Mouse (Mus musculus) forebrain, embryonic 11.5 days (tissue): ENCODE data around the gene 2010111I01Rik. TPM values are rescaled to one million over a fixed set of nuclear protein-coding genes. Genes with fewer than 3 reads are reported as not detected.

Source experiments
- ATAC-seq: fragments of 200-750 bp; cut with Nextera tagmentation; replicated peaks from 2 replicates; pipeline ENCODE4 v1.8.0; 2017; ENCODE audit warnings: moderate TSS enrichment; ENCODE audit not compliant: low FRiP score
- DNase-seq: peaks from one replicate; pipeline ENCODE4 v3.0.0-alpha.2; 2017; ENCODE audit warnings: low spot score
- H3K27ac ChIP-seq: fragments of 300-500 bp; sonication (generic); 2 replicates; pipeline ENCODE4 v1.5.1; 2014; ENCODE audit warnings: low read depth, low read length
- H3K27me3 ChIP-seq: fragments of 300-500 bp; sonication (generic); 2 replicates; pipeline ENCODE4 v1.6.1; 2014; ENCODE audit warnings: mild to moderate bottlenecking, low read length, mixed read lengths; ENCODE audit not compliant: control insufficient read depth, insufficient read depth
- H3K36me3 ChIP-seq: fragments of 300-500 bp; sonication (generic); 2 replicates; pipeline ENCODE4 v1.6.1; 2014; ENCODE audit warnings: mild to moderate bottlenecking, low read length, moderate library complexity, mixed read lengths; ENCODE audit not compliant: control insufficient read depth, insufficient read depth
- H3K4me1 ChIP-seq: fragments of 300-500 bp; sonication (generic); replicated peaks from 2 replicates; pipeline ENCODE4 v1.6.1; 2014; ENCODE audit warnings: low read length, mixed read lengths; ENCODE audit not compliant: control insufficient read depth, insufficient read depth
- H3K4me2 ChIP-seq: fragments of 300-500 bp; sonication (generic); 2 replicates; pipeline ENCODE4 v1.6.1; 2014; ENCODE audit warnings: low read depth, mild to moderate bottlenecking, low read length, moderate library complexity, mixed read lengths; ENCODE audit not compliant: severe bottlenecking
- H3K4me3 ChIP-seq: fragments of 300-500 bp; sonication (generic); 2 replicates; pipeline ENCODE4 v1.5.1; 2014; ENCODE audit warnings: low read depth, low read length
- H3K9ac ChIP-seq: fragments of 300-500 bp; sonication (generic); 2 replicates; pipeline ENCODE4 v1.6.1; 2014; ENCODE audit warnings: low read length
- H3K9me3 ChIP-seq: fragments of 300-500 bp; sonication (generic); 2 replicates; pipeline ENCODE4 v1.6.1; 2016; ENCODE audit warnings: low read length, mixed read lengths; ENCODE audit not compliant: control insufficient read depth
- WGBS: fragments of 180-500 bp; shearing (Covaris S2); extraction: QIAGEN DNeasy Blood & Tissue Kit; methylation state at CpG from one replicate; pipeline ENCODE4 v1.1.7; 2014; 5-methylcytosine and 5-hydroxymethylcytosine counted together
- polyA plus RNA-seq: library from polyadenylated mRNA; unstranded; fragments of >200 nt; fragmentation: Nextera tagmentation; extraction: Ambion mirVana; gene quantifications from 2 replicates; pipeline ENCODE4 v1.2.1, GENCODE M21; 2014

Gene 2010111I01Rik
- polyA plus RNA-seq, 1 experiment from 2014 or later = 38.9 TPM

DNA sequence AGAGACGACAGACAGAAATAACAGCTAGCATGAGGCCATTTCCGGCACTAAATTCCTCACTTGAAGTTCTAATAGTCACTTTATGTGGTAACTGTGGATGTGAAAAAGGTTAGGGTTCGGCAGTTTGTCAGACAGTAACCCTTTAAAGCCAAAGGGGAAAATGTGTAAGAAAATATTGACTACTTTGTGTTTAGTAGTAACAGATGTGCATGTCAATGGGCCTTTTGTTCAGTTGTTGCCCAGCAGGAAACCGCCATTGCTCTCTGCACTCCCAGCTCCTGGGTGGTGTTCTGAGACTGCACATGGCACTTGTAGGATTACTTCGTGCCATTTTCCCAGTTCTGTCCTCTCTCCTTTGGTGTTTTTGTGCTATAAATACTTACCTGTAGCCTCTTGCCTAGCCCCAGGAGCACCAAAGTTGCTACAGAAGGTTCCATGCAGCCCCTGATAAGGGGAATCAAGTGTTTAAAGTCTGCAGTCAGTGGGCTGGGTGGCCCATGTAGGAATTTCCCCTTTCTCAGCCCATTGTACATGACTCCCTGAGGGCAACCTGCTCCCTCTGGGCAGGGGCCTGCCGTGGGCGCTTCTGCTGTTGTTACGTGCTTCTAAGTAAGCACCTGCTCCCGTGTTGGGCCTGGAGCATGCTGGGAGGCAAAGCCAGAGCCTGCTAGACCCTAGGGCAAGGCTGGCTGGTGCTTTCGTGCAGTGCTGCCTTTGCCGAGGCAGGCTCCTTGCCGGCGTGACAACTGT lies 206.8 kb downstream of the 2010111I01Rik start:
- no peak overlapping the region for H3K4me3 ChIP-seq
- H3K4me1 ChIP-seq = peaks cover 6% of the 10 kb centered on the region; the same call in 1 of the 2 replicates
- 0 out of 2 replicates have a peak, but pooled peaks have one; percentile 46 for ATAC-seq
- no peak overlapping the region; the same call in 1 of the 2 replicates for H3K9ac ChIP-seq
- H3K27ac ChIP-seq = no peak overlapping the region
- no peaks in the 10 kb centered on the region for H3K36me3 ChIP-seq
- no peaks in the 10 kb centered on the region; the same call in 1 of the 2 replicates for H3K27me3 ChIP-seq
- 22% methylated on average over 13 of the region's 13 CpGs for WGBS
- no peak overlapping the region for H3K4me2 ChIP-seq
- H3K9me3 ChIP-seq = no peaks in the 10 kb centered on the region; the same call in 1 of the 2 replicates
- peak; percentile 55 for DNase-seq

DNA sequence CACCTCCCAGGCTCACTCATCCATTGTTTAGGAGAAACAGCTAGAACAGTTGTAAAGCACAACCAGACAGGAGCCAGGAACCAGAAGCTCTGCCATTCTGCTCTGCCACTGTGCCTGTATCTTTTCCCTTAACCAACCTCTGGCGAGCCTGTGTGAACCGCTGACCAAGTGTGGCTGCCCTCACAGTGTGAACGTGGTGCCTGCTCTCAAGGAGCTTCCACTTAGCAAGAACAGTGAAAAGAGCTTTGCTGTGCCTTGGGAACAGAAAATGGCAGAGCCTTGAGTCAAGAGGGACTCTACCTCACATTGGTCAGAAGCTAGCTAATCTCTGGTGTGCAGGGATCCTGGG lies 207.4 kb downstream of the 2010111I01Rik start:
- no peak overlapping the region for H3K27ac ChIP-seq

GRCm38 (mm10) chr13:63174252-63175020 lies 209.7 kb downstream of the 2010111I01Rik start:
- Histone ChIP-seq H3K9me3 (no peaks in the 10 kb centered on the region), H3K36me3 (no peaks in the 10 kb centered on the region), H3K4me2 (no peak overlapping the region), H3K27ac (no peak overlapping the region), H3K9ac (no peak overlapping the region), H3K4me3 (no peak overlapping the region), H3K4me1 (peaks cover 6% of the 10 kb centered on the region; the same call in 1 of the 2 replicates), H3K27me3 (no peaks in the 10 kb centered on the region; the same call in 1 of the 2 replicates)
- WGBS = 85% methylated on average over 6 of the region's 6 CpGs
- no peak for DNase-seq
- ATAC-seq = no peak

More for the DNA sequence above, 207.4 kb downstream of the 2010111I01Rik start:
- Histone ChIP-seq H3K4me2 (no peak overlapping the region), H3K36me3 (no peaks in the 10 kb centered on the region), H3K9ac (no peak overlapping the region; the same call in 1 of the 2 replicates), H3K4me1 (peaks cover 6% of the 10 kb centered on the region; the same call in 1 of the 2 replicates), H3K4me3 (no peak overlapping the region), H3K27me3 (no peaks in the 10 kb centered on the region; the same call in 1 of the 2 replicates), H3K9me3 (no peaks in the 10 kb centered on the region)
- 83% methylated on average over 3 of the region's 3 CpGs for WGBS
- ATAC-seq = no peak
- DNase-seq = no peak

DNA sequence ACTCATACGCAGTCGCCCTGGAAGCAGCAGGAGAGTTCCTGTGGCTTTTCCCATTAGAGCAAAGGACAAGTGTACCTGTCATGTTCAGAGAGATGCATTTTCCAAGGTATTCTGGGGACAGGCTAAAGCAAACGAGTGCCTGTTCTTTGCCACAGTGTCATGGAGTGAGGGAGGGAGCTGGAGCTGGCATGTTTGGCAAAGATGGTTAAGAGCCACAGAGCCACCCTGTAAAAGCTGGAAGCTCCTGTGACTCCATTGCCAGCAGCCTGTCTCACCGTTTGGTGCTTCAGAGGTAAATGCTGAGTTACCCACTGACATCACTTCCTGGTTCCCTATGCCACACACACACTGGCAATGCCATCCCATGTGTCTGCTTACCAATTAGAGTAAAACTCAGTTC lies 211.4 kb downstream of the 2010111I01Rik start:
- ATAC-seq (no peak), DNase-seq (no peak)
- Histone ChIP-seq H3K9ac (no peak overlapping the region), H3K27me3 (no peaks in the 10 kb centered on the region; the same call in 1 of the 2 replicates), H3K9me3 (no peaks in the 10 kb centered on the region), H3K4me2 (no peak overlapping the region), H3K27ac (no peak overlapping the region), H3K4me1 (peaks cover 6% of the 10 kb centered on the region; the same call in 1 of the 2 replicates), H3K4me3 (no peak overlapping the region), H3K36me3 (no peaks in the 10 kb centered on the region)
- 83% methylated on average over 4 of the region's 4 CpGs for WGBS

- H3K36me3 ChIP-seq = no peaks in the 10 kb centered on the region
- no peak for ATAC-seq
- WGBS = 91% methylated on average over 4 of the region's 4 CpGs
Measured at GRCm38 (mm10) chr13:63177232-63177631, 212.5 kb downstream of the 2010111I01Rik start.

GRCm38 (mm10) chr13:63180641-63181235 lies 216.0 kb downstream of the 2010111I01Rik start:
- Histone ChIP-seq H3K27ac (no peak overlapping the region), H3K36me3 (no peaks in the 10 kb centered on the region), H3K4me3 (no peak overlapping the region), H3K9ac (no peak overlapping the region), H3K27me3 (no peaks in the 10 kb centered on the region), H3K4me1 (0 out of 2 replicates have a peak, but pooled peaks cover 3% of the 10 kb centered on the region), H3K4me2 (no peak overlapping the region), H3K9me3 (no peaks in the 10 kb centered on the region)
- no peak for DNase-seq
- no peak for ATAC-seq
- 80% methylated on average over 4 of the region's 4 CpGs for WGBS

More at GRCm38 (mm10) chr13:63177232-63177631, 212.5 kb downstream of the 2010111I01Rik start:
- no peak for DNase-seq
- no peaks in the 10 kb centered on the region for H3K9me3 ChIP-seq
- no peaks in the 10 kb centered on the region for H3K4me1 ChIP-seq
- H3K27me3 ChIP-seq = no peaks in the 10 kb centered on the region; the same call in 1 of the 2 replicates
- no peak overlapping the region for H3K9ac ChIP-seq
- no peak overlapping the region for H3K4me3 ChIP-seq
- H3K27ac ChIP-seq = no peak overlapping the region
- H3K4me2 ChIP-seq = no peak overlapping the region

- DNase-seq = peak; percentile 61
- no peak overlapping the region for H3K27ac ChIP-seq
- no peaks in the 10 kb centered on the region for H3K36me3 ChIP-seq
Measured at GRCm38 (mm10) chr13:63184946-63185345, 220.3 kb downstream of the 2010111I01Rik start.

GRCm38 (mm10) chr13:63186217-63186616 lies 221.5 kb downstream of the 2010111I01Rik start:
- 0 out of 2 replicates have a peak, but pooled peaks cover 3% of the 10 kb centered on the region for H3K4me1 ChIP-seq
- H3K4me3 ChIP-seq = no peak overlapping the region
- no peaks in the 10 kb centered on the region for H3K27me3 ChIP-seq
- DNase-seq = no peak
- no peak overlapping the region for H3K4me2 ChIP-seq
- WGBS = 70% methylated on average over 4 of the region's 4 CpGs
- H3K36me3 ChIP-seq = no peaks in the 10 kb centered on the region
- H3K9ac ChIP-seq = no peak overlapping the region; the same call in 1 of the 2 replicates
- H3K27ac ChIP-seq = no peak overlapping the region
- H3K9me3 ChIP-seq = no peaks in the 10 kb centered on the region
- ATAC-seq = 0 out of 2 replicates have a peak, but pooled peaks have one; percentile 53

More at GRCm38 (mm10) chr13:63184946-63185345, 220.3 kb downstream of the 2010111I01Rik start:
- Histone ChIP-seq H3K4me3 (no peak overlapping the region), H3K4me2 (no peak overlapping the region), H3K9ac (no peak overlapping the region), H3K27me3 (no peaks in the 10 kb centered on the region), H3K4me1 (0 out of 2 replicates have a peak, but pooled peaks cover 3% of the 10 kb centered on the region), H3K9me3 (no peaks in the 10 kb centered on the region)
- no peak for ATAC-seq
- WGBS = 57% methylated on average over 6 of the region's 6 CpGs
